Mouse (Mus musculus) G1E (cell line): Measurements from ENCODE around the gene Dicer1.

ENCODE experiments used
- CTCF ChIP-seq: IDR thresholded peaks from 2 replicates; pipeline ENCODE4 v1.5.1; 2012; ENCODE audit warnings: low read depth, low read length, inconsistent platforms, mixed read lengths
- GATA1 ChIP-seq: IDR thresholded peaks from 2 replicates; pipeline ENCODE4 v1.6.1; 2012; ENCODE audit warnings: borderline replicate concordance, low read length, inconsistent platforms, mixed read lengths
- GATA2 ChIP-seq: IDR thresholded peaks from 2 replicates; pipeline ENCODE4 v1.6.1; 2012; ENCODE audit warnings: low read depth, low read length, inconsistent platforms, borderline replicate concordance
- POLR2AphosphoS5 ChIP-seq: IDR thresholded peaks from 2 replicates; pipeline ENCODE4 v1.6.1; 2012; ENCODE audit warnings: low read depth, low read length, inconsistent platforms; ENCODE audit not compliant: insufficient replicate concordance
- TAL1 ChIP-seq: conservative IDR thresholded peaks from 2 replicates; pipeline ENCODE4 v1.6.1; 2012; ENCODE audit warnings: low read depth, low read length, inconsistent platforms, mixed read lengths

DNA sequence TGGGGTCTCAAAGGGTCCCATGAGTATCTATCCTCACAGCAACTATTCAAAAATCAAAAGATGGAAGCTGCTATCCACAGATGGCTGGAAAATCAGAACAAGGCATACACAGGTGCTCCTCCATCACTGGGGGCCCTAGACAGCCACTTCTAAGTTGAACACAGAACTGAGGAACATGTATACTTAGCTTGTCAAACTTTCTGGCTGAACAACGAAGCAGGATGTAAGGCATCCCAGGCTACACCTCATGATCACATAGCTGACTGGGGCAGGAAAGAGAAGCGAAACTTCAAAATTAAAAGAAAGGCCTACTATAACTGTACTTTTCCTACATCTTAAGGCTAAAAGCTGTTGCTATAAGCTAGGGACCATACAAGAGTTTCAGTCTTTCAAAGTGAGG lies 2.8 kb downstream of the Dicer1 start:
- no peak for TF ChIP-seq GATA1
- no peak for TF ChIP-seq CTCF
- no peak for TF ChIP-seq TAL1
- no peak for TF ChIP-seq GATA2
- no peak for TF ChIP-seq POLR2AphosphoS5
